Mouse (Mus musculus) olfactory bulb, adult 2 months (tissue): ENCODE measurements at regions not wholly inside any gene's neighbourhood (a gene's known extent, or its start where the extent isn't known, plus 50 kb on each side); places are given as distances from the start of the nearest gene placed in this dataset.

Experiments used
- CTCF ChIP-seq: fragments of 200-500 bp; IDR thresholded peaks from 2 replicates; pipeline ENCODE4 v1.5.1; 2012; ENCODE audit warnings: low read depth, mild to moderate bottlenecking, low read length, moderate library complexity; ENCODE audit not compliant: insufficient read depth
- POLR2A ChIP-seq: fragments of 200-500 bp; IDR thresholded peaks from 2 replicates; pipeline ENCODE4 v1.6.1; 2012; ENCODE audit warnings: mild to moderate bottlenecking, low read depth, low read length, moderate library complexity; ENCODE audit not compliant: insufficient read depth

DNA sequence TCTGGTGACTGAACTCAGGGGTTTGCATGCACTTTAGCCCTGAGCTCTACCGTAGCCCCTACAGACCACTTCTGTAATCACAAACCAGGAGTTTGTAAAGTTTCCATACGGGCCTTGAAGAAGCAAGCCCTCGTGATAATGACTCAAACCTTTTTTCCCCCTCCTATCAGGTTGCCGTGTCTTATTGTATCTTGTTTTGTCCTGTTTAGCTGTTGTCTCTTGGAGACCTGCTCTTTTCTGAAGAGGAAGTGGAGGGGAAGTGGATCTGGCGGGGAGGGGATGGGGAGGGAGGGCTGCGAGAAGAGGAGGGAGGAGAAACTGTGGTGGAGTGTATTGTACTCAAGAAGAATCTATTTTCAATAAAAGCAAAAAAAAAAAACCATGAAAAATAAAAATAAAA, 87.0 kb downstream of the Fam43a start:
- no peak for TF ChIP-seq CTCF
- TF ChIP-seq POLR2A: no peak
